Comparison of ENCODE assay signal across 11 mouse cellular contexts in genomic region chrX:94185156-94185555, GRCm38 (mm10). TPM values are rescaled to one million over a fixed set of nuclear protein-coding genes. Genes with fewer than 3 reads are reported as not detected.
DNase-seq lines count a peak whose midpoint lies in the region; TF ChIP-seq lines count a peak whose summit lies in the region.
"Had no signal": no experiment of that assay in that cellular context is flagged by ENCODE, and none has a peak within 500 bp of the region (broad histone marks: within the 10 kb centered on the region; RNA-seq: fewer than 3 reads in every experiment).

No protein-coding gene starts in this region.

- H3K4me1 ChIP-seq in kidney, adult 2 months (ENCODE audit: control insufficient read depth, insufficient read depth, low read length): no peaks in the 10 kb centered on the region
- peaks cover 14% of the 10 kb centered on the region for H3K4me1 ChIP-seq in E14TG2a.4 (replicated peaks; ENCODE audit: low read depth, low read length)
- H3K4me1 ChIP-seq: limb, embryonic 13.5 days had no signal

- no peaks in the 10 kb centered on the region for H3K36me3 ChIP-seq in kidney, adult 2 months (ENCODE audit: control insufficient read depth, insufficient read depth, low read length)
- H3K36me3 ChIP-seq in E14TG2a.4 (ENCODE audit: insufficient read depth, low read length): no peaks in the 10 kb centered on the region
- H3K36me3 ChIP-seq: limb, embryonic 13.5 days had no signal

- H3K27me3 ChIP-seq in kidney, adult 2 months (replicated peaks; ENCODE audit: control insufficient read depth, insufficient read depth, low read length): no peaks in the 10 kb centered on the region
- H3K27me3 ChIP-seq in E14TG2a.4 (ENCODE audit: insufficient read depth, low read length): no peaks in the 10 kb centered on the region

- DNase-seq in kidney, adult 2 months: peak; percentile 17
- DNase-seq in kidney, adult 8-10 months: no peak
- peak; percentile 54 for DNase-seq in 3T3-L1 (ENCODE audit: low read depth, low spot score)
- DNase-seq in induced T-regulatory cell, adult 2 months (ENCODE audit: low read depth): peak; percentile 44
- DNase-seq in adrenal gland, postnatal 10 days: no peak
- no peak for DNase-seq in left cerebral cortex, adult 9 months (ENCODE audit: low spot score in 2 of 2)
- DNase-seq: gastrocnemius, postnatal 10 days; heart, postnatal 36 days; right cerebral cortex, postnatal 14 days had no signal

- TF ChIP-seq CTCF in kidney, adult 2 months (conservative IDR thresholded peaks at IDR 0.05; ENCODE audit: insufficient read depth, insufficient read length, low read depth, low read length): peak; percentile 26; the same call in 1 of the 2 replicates
- peak; percentile 26 for TF ChIP-seq CTCF in E14TG2a.4 (conservative IDR thresholded peaks at IDR 0.05; ENCODE audit: low read length)

- 12% methylated on average over 1 of the region's 1 CpGs for WGBS in kidney, adult 2 months

- no peaks in the 10 kb centered on the region for H3K9me3 ChIP-seq in E14TG2a.4 (ENCODE audit: low read length)
- H3K9me3 ChIP-seq: limb, embryonic 13.5 days had no signal

- TF ChIP-seq POLR2A in kidney, adult 2 months (IDR thresholded peaks at IDR 0.05; ENCODE audit: low read depth, low read length): no peak

- no peak overlapping the region for H3K27ac ChIP-seq in kidney, adult 2 months (ENCODE audit: insufficient read depth, low read depth, low read length)
- H3K27ac ChIP-seq: limb, embryonic 13.5 days had no signal

- H3K4me3 ChIP-seq in kidney, adult 2 months (ENCODE audit: insufficient read depth, low read depth, low read length): no peak overlapping the region
- H3K4me3 ChIP-seq in E14TG2a.4 (replicated peaks; ENCODE audit: low read length): no peak overlapping the region
- H3K4me3 ChIP-seq: limb, embryonic 13.5 days had no signal

RNA-seq across cellular contexts. Expression of gene Eif2s3x, which starts 27.5 kb away (rescaled TPM):
- polyA plus RNA-seq in kidney, adult 2 months (2012; rRNA removed): 63.6 and 71.7 TPM in 2 replicates
- total RNA-seq in adrenal gland, postnatal 10 days (2021): 100 to 1,000 TPM; 116 to 181 TPM

RNA-seq across cellular contexts. Expression of gene Klhl15, which starts 49.2 kb away (rescaled TPM):
- polyA plus RNA-seq in kidney, adult 2 months (2012; rRNA removed): 3.8 and 6.8 TPM in 2 replicates
- 10 to 100 TPM; 12.3 to 18.2 TPM for total RNA-seq in adrenal gland, postnatal 10 days (2021)

Comparison
In these comparisons a context has a peak if more than half of its experiments do, and no peak if none do; other contexts are left out.
1. DNase-seq: peak in kidney, adult 2 months (single experiment), 3T3-L1 (single experiment) and induced T-regulatory cell, adult 2 months (single experiment); none in kidney, adult 8-10 months (0 of 2), adrenal gland, postnatal 10 days (single experiment) and left cerebral cortex, adult 9 months (0 of 2).